Mouse (Mus musculus) right cerebral cortex, adult 2 months (tissue): Measurements from ENCODE around the gene Cbr2.
"Not testable (repeated sequence)": the region's sequence is repeated elsewhere in the genome, so short reads cannot be mapped to it uniquely, and the experiment has no call there.

ENCODE experiments used
- DNase-seq, 2 experiments: peaks; one replicate each; pipeline ENCODE4 v3.0.0; 2021 to 2022; ENCODE audit warnings: low spot score in 2 of 2

Cbr2 gene

DNA sequence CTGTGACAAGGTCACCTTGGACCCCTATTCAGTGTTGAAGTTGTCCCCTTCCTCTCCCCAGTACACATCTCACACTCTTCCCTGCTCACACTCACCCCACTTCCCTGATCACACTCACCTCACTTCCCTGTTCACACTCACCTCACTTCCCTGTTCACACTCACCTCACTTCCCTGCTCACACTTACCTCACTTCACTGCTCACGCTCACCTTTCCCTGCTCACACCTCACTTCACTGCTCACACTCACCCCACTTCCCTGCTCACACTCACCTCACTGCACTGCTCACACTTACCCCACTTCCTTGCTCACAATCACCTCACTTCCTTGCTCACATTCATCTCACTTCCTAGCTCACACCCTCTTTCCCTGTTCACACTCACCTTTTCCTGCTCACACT lies 519 bp downstream of the Cbr2 start:
- no peak for DNase-seq

DNA sequence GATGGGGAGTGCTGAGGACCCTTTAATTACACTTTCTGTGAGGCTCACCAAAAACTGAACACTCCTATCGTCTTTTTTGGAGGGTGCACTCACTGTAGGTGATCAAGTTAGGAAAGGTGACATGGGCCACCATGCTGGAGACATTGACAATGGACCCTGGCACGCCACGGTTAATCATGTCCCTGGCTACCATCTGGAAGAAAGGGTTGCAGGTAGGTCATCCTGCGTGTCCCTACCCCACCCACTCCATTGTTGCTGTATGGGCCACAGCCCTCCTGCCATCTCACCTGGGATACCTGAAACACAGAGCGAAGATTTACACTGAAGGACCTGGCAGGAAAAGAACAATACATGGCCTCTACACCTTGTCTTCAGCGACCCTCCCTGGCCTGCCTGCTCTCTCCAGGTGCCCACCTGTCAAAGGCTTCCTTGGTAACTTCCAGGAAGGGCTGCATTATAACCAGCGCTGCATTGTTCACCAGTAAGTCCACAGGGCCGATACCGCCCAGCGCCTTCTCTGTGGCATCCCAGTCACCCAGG lies 1.5 kb downstream of the Cbr2 start:
- DNase-seq = no peak

DNA sequence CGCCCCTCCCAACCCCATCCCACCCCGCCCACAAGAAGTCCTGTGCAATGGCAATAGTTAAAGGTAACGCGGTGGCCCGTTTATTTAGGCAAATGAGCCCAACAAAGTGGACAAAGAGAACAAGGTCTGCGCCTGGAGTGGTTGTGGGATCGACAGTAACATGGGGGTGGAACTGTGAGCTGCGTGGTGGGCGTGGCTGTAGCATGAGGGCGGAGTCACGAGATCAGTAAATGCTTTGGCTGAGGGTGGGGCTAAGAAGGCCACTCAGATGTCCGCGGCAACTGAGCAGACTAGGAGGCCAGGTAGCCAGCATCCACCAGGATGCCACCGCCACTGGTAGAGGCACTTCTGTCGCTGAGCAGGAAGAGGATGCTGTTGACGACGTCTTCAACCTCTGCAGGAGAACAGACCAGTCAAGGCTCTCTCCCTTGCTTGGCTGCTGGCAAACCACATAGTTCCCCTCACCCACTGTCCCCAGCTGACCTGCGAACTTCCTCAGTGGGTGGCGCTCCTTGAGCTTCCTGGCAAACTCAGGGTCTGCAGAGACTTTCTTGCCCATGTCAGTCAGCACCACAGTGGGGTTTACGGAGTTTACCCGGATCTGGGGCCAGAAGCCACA lies 2.4 kb downstream of the Cbr2 start:
- not testable (repeated sequence) for DNase-seq

DNA sequence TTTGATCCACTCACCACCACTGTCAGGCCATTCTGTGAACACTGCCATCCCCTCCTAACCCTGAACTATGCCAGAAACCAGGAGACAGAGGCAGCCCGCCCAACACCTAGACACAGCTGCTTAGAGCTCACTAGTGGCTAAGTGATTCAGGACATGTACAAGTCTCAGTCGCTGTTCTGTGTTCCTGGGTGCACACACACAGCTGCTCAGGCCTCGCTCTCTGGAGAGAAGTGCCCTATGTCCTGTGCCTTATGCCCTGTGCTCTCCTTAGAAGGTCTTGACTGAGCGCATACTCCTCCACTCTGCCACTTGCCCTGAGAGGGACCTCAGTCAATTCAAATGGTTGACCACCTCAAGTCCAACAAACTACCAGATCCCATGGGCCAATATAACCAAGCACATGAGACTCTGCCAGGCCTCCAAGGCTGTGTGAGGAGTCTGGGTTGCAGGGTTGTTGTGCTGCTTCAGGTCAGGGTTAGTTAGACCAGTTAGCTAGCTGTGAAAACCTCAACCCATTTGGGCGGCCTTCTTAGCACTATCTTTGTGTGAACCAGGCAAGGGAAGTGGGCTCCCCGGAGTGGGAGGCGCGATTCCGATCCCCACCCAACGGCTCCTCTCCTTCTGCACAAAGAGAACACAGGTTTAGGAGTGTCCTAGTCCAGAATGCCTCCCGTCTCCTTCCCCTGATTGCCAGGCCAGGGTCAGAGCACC lies 3.2 kb downstream of the Cbr2 start:
- DNase-seq = no peak

DNA sequence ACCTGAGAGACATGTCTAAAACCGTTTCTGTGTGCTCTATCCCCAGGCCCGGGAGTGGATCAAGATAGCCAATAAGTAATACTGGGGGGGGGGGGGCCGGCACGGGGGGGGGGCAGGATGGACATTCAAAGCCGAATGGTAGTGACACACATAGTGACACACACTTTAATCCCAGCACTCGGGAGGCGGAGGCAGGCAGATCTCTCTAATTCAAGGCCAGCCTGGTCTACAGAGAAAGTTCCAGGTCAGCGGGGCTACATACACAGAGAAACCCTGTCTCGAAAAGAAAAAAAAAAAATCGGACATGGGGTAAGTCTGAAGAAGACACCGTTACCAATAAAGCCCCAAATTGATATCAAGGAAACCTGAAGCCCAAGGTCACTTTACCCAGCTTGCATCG lies 4.3 kb downstream of the Cbr2 start:
- no peak for DNase-seq

DNA sequence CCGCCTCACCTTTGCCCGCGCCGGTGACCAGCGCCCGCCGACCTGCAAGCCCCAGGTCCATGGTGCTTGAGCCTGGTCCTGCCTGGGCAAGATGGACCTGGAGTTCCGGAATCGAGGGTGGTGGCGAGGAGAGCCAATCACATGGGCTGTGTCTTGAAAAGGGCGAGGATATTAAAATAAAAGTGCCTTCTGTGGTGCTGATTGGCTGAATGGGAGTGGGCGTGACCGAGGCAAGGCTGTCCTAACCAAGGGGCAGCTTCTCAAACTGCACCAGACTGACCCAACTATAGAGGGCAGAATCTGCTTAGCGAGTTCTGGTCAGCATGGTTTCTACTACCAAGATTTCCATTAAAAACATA lies 4.8 kb downstream of the Cbr2 start, which contains the start of gene Dcxr:
Gene Dcxr, minus strand, starts transcription at position 113 of the 359 bp plus-strand sequence.
- peak; percentile 66 to 67 for DNase-seq

DNA sequence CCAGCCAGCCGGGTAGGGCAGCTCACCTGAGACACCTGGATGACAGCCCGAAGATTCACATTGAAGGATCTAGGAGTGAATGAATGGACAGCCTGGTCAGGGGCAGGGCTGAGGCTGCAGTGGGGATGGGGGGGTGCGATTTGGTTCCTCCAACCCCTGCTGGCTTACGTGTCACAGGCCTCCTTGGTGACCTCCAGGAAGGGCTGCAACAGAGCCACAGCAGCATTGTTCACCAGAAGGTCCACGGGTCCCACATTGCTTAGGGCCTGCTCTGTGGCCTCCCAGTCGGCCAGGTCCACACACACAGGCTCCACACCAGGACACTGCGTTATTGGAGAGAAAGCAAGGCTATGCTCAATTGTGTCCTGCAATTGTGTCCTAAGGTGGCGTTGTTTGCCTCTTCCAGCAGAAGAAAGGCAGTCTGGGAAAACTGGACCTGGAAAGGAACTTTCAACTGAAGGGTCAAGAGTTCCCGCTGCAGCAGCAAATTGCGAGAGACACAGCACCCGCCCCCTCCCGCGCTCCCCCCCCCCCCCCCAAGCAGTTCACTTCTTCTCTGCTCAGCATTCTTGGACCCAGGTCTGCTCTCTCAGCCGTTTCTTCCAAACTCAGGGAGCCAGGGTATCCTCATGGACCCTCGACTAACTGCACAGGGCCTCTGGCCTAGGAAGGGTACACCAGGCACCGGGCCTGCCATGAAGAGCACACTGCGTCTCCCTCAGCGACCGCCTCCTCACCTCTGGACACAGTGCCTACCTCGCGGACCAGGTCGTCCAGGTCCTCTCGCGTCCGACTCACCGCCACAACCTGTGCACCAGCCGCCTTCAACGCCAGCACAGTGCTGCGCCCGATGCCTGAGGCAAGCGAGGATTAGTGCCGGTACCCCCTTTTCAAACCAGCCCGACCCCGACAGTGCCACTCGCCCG lies 5.4 kb downstream of the Cbr2 start:
- no peak for DNase-seq

DNA sequence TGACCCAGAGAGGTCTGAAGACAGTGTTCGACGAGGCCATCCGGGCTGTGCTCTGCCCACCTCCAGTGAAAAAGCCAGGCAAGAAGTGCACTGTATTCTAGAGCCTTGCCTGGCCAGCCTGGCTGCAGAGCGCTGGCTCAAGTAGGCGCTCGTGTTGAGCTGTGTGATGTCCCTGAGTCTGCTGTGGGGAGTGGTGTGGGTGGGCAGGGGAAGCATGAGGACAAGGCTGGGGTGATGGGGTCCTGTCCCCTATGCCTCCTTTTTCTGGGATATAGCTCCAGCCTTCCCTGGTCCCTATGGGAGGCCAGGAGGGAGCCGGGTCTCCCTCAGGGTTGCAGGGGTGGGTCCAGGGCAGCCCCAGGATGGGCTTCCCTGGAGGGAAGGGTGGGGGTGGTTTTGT lies 8.4 kb downstream of the Cbr2 start:
- no peak for DNase-seq

DNA sequence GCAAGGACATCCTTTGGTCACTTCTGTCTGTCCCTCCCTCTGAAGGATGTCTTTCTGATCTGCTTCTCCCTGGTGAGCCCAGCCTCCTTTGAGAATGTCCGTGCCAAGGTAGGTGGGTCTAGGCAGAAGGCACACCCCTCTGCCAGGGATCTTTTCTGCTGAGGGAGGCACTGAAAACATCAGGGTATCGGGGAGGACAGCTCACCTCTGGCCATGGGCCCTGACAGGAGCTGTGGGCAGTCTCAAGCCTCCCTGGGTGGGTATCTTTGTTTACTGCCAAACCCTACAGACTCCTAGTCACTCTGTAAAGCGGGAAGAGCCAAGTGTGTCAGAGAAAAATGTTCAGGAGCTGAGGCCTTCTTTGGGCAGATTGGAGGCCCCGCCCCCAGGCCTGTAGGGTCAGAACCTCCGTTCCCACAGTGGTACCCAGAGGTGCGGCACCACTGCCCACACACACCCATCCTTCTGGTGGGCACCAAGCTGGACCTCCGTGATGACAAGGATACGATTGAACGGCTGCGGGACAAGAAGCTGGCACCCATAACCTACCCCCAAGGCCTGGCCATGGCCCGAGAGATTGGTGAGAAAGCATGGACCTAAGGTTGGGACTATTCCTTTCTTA lies 9.0 kb downstream of the Cbr2 start:
- no peak for DNase-seq

DNA sequence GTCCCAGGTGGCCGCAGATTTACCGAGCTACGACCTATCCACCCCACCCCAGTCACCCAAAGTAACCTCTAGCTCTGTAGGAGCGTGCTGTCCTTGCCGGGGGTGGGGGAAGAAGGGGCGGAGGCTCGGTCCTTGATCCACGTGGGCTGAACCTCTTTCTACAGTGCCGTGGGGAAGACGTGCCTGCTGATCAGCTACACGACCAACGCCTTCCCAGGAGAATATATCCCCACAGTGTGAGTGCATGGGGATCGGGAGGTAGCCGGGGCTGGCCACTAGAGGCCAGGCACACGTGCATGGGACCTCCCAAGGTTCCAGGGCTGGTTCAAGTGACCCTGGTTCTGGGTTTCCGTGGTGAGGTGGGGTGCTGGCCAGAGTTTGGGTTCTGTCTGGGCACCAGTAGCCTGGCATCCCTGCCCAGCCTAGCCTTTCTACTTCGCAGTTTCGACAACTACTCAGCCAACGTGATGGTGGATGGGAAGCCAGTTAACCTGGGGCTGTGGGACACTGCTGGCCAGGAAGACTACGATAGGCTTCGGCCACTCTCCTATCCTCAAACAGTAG lies 9.8 kb downstream of the Cbr2 start:
- no peak for DNase-seq

DNA sequence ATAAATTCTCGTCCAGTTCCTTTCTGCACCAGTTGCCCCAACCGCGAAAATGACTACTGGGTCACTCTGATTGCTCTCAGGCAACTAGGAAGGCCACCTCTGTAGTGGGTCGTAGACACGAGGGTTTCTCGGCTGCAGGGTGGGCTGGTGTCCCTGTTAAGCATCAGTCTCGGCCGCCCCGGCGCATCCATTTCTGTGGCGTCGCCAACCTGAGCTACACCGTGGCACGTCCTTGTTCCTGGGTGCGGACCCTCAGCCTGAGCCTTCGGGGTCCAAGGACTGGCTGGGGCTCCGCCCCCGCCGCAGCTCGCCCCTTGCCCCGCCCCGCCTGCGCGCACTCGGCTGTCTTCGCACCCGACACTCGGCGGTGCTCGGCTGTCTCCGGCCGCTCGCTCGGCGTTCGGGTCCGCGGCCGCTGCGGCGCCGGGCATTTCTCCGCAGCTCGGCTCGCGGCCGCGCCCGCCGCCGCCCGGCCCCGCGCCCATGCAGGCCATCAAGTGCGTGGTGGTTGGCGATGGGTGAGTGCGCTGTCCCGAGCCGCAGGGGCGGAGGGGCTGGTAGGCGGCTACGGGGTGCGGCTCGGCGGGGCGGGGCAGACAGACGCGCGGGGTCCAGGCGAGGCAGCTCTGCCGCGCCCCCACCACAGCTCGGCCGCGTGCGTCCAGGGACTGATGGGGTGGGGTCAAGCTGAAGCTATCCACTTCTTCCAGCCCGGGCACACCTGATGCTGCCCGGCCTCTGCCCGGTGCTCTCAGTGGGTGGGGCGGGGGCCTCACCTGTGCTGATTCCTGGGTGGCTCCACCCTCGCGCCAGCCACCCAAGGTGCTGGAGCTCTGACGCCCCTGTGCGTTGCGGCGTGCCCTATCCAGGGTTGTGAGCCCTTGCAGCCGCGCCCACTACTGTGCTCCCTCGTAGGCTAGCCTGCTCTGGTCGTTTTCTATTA lies 10.5 kb downstream of the Cbr2 start, which contains the start of gene Rac3:
Gene Rac3, plus strand, starts transcription at position 347 of the 943 bp plus-strand sequence.
- DNase-seq = peak; percentile 46 to 54

DNA sequence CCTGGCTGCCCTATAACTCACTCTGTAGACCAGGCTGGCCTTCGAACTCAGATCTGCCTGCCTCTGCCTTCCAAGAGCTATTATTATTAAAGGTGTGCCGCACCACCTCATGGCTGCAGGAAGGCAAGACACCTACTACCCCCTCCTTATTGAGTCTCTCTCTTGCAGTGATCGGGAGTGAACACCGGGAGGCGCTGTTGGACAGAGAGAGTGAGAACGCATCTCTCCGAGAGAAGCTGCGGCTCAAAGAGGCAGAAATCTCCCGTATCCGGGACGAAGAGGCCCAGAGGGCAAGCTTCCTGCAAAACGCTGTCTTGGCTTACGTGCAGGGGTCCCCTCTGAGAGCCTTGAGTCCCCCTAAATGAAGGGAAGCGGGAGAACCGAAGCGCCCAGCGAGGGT lies 11.5 kb downstream of the Cbr2 start:
- peak; percentile 79 to 93 for DNase-seq

DNA sequence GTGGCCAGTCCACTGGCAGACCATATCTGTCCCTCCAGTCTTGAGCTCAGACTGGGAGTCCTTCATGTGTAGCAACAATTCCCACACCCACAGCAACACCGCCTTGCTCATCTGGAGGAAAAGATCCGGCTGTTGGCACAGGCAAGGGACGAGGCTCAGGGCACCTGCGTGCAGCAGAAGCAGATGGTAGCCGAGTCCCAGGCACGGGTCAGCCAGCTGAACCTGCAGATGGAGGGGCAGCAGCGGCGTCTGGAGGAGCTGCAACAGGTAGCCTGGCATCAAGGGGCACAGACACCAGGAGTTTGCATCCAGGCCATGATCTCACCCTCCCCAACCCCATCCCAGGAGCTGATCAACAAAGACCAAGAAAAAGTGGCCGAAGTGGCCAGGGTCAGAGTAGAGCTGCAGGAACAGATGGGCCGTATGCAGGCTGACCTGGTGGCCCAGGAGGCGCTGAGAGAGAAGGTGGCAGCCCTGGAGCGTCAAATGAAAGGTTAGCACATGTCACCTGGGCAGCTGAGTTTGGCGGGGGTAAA lies 12.0 kb downstream of the Cbr2 start:
- DNase-seq = no peak

DNA sequence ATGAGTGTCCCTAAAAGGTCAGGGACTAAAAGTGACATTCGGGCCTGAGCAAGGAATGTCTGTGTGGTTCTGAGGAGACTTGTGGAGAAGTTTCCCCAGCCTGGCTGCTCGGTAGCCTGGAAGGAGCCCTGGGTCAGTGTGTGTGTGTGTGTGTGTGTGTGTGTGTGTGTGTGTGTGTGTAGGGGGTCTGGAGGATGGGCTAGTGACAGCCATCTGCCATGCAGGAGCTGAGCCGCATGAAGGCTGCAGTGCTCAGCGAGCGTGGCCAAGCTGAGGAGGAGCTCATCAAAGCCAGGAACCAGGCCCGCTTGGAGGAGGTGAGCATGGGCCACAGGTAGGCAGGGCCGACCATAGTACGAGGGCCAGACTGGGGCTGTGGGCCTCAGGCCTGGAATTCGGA lies 12.7 kb downstream of the Cbr2 start:
- DNase-seq = no peak

DNA sequence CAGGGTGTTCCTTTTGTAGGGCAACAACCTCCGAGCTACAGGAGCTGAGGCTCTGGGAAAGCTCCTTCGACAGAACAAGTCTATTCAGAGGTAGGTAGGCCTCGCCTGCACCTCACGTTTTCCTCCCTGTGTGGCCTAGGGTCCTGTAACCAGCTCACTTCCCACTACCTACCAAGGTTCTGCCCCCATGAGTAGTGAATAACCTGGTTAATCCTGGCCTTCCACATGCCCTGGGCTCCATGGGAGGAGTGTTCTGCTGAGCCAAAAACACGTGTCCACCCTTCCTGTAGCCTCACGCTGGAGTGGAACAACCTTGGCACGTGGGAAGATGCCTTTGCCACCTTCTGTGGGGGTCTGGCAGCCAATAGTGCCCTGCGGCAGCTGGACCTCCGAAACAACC lies 16.8 kb downstream of the Cbr2 start:
- no peak for DNase-seq

DNA sequence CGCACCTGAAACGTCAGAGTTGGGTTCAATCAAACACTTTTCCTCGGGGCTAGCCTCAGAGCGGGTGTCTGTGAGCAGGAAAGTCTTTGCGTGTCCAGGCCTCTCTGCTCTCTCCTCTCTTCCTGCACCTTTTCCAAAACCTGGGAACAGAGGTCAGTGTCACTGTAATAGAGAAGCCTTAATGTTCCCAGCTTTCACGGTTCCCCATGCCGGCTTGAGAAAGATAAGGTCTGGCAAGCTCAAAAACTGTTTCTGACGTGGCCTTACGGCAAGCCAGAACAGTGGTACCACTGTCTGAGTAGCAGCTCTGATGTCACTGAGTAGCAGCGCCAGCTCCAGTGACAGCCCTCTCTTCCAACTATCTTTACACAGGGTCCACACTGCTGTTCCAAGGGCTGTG lies 17.4 kb downstream of the Cbr2 start:
- DNase-seq = no peak

DNA sequence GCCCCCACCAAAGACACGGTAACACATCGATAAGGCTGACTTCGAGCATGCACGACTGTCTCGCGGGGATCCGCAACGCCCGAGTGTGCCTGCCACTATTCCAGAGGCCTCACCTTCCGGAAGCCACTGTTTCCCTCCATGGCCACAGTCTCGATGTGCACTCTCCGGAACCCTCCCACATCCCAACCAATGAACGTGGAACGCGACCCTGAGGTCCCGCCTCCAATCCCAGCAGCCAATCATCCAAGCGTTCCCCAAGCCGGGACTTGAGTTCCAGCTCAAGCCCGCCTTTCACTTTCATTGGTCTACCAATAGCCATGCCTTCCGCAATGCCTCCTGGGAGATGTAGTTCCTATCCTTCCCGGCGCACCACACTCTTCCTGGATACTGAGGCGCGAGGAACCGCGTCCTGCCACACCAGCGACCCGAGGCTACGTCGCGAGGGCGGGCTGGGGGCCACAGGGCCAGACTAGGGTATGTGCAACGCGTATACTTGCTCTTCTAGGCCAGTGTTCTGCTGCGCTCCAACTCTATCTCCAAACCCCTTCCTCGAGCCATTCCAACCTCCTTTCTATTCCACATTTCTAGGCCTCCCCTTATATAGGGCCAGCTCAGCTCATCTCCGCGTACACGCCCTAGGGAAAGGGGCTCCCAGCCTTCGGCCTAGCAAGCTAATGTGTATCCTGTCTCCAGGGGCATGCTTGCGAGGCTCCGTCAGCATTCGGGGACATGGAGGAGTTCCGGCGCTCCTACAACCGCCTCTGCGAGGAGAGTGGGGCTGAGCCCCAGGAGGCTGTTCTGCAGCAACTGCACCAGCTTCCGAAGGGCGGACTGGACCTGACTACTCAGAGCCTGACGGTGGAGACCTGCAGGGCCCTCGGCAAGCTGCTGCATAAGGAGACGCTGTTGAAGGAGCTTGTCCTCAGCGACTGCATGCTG lies 18.1 kb downstream of the Cbr2 start, which contains the start of the genes Cenpx and Lrrc45:
Gene Cenpx, minus strand, starts transcription at position 159 of the 939 bp plus-strand sequence.
Gene Lrrc45, plus strand, starts transcription at position 346 of the 939 bp plus-strand sequence.
- DNase-seq = peak; percentile 98 to 99

DNA sequence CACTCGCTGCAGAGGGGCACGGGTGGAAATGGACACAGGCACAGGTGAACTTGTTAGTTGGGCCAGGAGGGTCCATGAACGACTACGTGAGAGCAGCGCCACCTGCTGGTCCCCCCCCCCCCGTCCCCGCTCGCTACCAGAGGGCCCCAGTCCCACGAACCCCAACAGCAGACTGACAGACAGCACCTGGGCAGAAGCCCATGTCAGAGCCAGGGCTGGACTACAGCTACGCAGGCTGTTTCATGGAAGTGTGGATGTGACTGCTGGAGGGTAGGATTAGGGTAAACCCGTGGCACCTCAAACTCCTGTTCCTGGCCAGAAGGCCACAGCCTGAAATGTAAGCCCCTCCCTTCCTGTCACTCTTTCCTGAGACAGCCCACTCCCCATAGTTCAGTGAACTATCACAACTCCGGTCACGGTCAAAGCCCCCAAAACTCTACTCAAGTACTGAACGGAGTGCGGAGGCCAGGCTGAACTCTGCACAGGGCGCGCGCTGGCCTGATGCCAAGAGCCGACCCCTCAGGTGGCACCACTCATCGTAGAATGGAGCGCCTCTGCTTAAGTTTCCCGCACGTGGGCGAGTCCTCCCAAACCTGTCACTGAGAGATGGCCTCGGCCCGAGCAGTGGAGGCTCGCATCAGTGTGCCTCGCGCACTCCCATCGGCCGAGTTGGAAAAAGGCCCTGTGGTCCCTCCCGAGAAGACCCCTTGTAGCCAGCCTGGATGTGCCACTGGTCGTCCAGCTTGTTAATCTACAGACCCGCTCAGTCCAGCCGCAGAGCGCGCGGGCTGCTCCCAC lies 18.9 kb downstream of the Cbr2 start:
- DNase-seq = no peak
